Mouse (Mus musculus): ENCODE measurements around the gene Nlrp1a. TPM values are rescaled to one million over a fixed set of nuclear protein-coding genes. Genes with fewer than 3 reads are reported as not detected.

Nlrp1a gene
- total and polyA plus RNA-seq, 3 experiments: 0.05 TPM; not detected in 2

- TF ChIP-seq TAL1 (conservative IDR thresholded peaks at IDR 0.05; ENCODE audit: low read depth, low read length) (no peak), GATA2 (IDR thresholded peaks at IDR 0.05; ENCODE audit: borderline replicate concordance, low read depth, low read length) (no peak), POLR2AphosphoS5 (IDR thresholded peaks at IDR 0.05; ENCODE audit: insufficient replicate concordance, low read depth, low read length) (no peak), CTCF (IDR thresholded peaks at IDR 0.05; ENCODE audit: low read depth, low read length) (no peak), GATA1 (IDR thresholded peaks at IDR 0.05; ENCODE audit: borderline replicate concordance, low read length) (no peak)
- no peak for DNase-seq (ENCODE audit: low spot score)
- Histone ChIP-seq H3K4me1 (ENCODE audit: insufficient read depth, low read depth, low read length) (no peaks in the 10 kb centered on the region), H3K27me3 (ENCODE audit: insufficient read depth, low read length) (no peaks in the 10 kb centered on the region), H3K36me3 (replicated peaks) (no peaks in the 10 kb centered on the region), H3K9me3 (replicated peaks) (no peaks in the 10 kb centered on the region), H3K4me3 (ENCODE audit: low read depth, low read length) (no peak overlapping the region)
- ATAC-seq (ENCODE audit: extremely low read depth, insufficient number of reproducible peaks, low FRiP score, poor library complexity, severe bottlenecking): no peak
Observed at GRCm38 (mm10) chr11:71107128-71107527, 37.4 kb downstream of the Nlrp1a start.

DNA sequence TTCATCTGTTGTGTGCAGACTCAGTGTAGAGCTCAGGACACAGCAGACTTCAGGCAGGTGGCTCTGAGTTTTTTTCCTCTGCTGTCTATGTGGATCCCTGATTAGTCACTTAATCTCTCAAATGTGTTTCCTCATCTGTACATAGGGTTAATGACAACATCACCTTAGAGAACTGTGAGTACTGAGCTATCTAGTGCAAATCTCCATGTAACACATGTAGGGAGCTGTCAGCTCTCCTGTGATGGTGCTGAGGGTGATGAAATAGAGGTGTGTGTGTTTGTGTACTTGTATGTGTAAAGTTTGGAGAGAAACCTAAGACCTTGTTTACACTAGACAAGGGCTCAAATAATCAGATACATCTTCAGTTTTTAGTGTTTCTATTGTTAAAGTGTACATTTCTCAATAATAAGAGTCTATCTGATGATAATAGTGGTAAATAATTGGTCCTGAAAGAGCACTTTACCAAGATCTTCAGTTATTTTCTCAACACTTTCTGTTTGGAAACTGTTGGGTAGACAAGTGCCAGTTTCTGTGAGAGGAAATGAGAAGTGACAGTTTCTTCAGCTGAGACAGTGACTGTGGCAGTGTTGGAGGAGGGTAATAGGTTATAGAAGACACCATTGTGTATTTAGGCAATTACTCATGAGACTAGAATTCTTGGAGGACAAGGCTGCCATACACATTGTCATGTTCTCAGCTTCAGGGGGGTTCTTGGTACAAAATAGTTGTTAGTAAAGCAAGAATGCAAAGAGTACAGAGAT, 38.1 kb downstream of the Nlrp1a start:
- no peak for TF ChIP-seq TAL1 (conservative IDR thresholded peaks at IDR 0.05; ENCODE audit: low read depth, low read length)
- no peak for TF ChIP-seq GATA1 (IDR thresholded peaks at IDR 0.05; ENCODE audit: borderline replicate concordance, low read length)
- TF ChIP-seq POLR2AphosphoS5 (IDR thresholded peaks at IDR 0.05; ENCODE audit: insufficient replicate concordance, low read depth, low read length): no peak
- TF ChIP-seq CTCF (IDR thresholded peaks at IDR 0.05; ENCODE audit: low read depth, low read length): no peak
- no peak for TF ChIP-seq GATA2 (IDR thresholded peaks at IDR 0.05; ENCODE audit: borderline replicate concordance, low read depth, low read length)
- Histone ChIP-seq H3K4me3 (ENCODE audit: low read depth, low read length) (no peak overlapping the region), H3K36me3 (replicated peaks) (no peaks in the 10 kb centered on the region), H3K4me1 (ENCODE audit: insufficient read depth, low read depth, low read length) (no peaks in the 10 kb centered on the region), H3K9me3 (replicated peaks) (no peaks in the 10 kb centered on the region), H3K27me3 (ENCODE audit: insufficient read depth, low read length) (no peaks in the 10 kb centered on the region)
- DNase-seq (ENCODE audit: low spot score): no peak
- no peak for ATAC-seq (ENCODE audit: extremely low read depth, insufficient number of reproducible peaks, low FRiP score, poor library complexity, severe bottlenecking)

DNA sequence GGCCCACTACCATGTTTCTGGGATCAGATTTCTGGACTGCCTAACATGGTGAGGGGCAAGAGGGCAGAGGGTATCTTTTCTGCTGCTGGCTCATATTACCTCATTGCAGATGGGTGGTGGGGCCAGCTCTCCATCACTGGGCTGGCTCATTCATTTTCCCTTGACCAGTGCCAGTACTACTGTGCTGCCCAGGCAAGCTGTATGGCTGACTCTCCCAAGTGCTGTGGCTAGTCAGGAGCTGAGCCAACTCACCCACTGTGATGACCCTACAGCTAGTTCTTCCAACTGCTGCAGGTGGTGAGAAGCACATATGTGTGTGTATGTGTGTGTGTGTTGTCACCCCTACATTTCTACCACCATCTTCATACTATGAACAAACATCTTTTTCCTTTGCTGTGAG, 40.6 kb downstream of the Nlrp1a start:
- H3K4me1 ChIP-seq (ENCODE audit: insufficient read depth, low read depth, low read length): no peaks in the 10 kb centered on the region
- ATAC-seq (ENCODE audit: extremely low read depth, insufficient number of reproducible peaks, low FRiP score, poor library complexity, severe bottlenecking) (no peak), DNase-seq (ENCODE audit: low spot score) (no peak)
- H3K9me3 ChIP-seq (replicated peaks): no peaks in the 10 kb centered on the region
- H3K36me3 ChIP-seq (replicated peaks): no peaks in the 10 kb centered on the region
- TF ChIP-seq CTCF (IDR thresholded peaks at IDR 0.05; ENCODE audit: low read depth, low read length): no peak
- TF ChIP-seq GATA2 (IDR thresholded peaks at IDR 0.05; ENCODE audit: borderline replicate concordance, low read depth, low read length): no peak
- H3K4me3 ChIP-seq (ENCODE audit: low read depth, low read length): no peak overlapping the region
- no peaks in the 10 kb centered on the region for H3K27me3 ChIP-seq (ENCODE audit: insufficient read depth, low read length)

DNA sequence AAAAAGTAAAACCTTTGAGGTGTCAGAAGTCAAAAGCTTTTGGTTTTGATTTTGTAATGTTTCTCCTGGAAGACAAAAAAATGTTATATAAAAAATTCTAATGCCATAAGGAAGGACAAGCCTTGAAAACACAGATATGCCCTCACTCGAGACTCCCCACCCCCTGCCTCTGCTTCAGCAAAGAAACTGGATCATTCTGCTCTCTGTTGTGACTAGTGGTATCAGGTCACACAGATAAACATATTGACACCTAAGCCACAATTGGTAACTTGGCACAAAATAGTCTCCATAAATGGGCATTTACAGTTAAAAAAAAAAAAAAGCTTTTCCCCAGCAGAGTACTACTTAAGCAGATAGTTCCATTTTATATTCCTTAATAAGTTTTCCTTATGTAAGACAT, 68.2 kb downstream of the Nlrp1a start:
- Histone ChIP-seq H3K27me3 (ENCODE audit: insufficient read depth, low read length) (no peaks in the 10 kb centered on the region), H3K36me3 (replicated peaks) (no peaks in the 10 kb centered on the region), H3K4me3 (ENCODE audit: low read depth, low read length) (no peak overlapping the region), H3K9me3 (replicated peaks) (peaks cover 5% of the 10 kb centered on the region), H3K4me1 (ENCODE audit: insufficient read depth, low read depth, low read length) (no peaks in the 10 kb centered on the region)
- no peak for TF ChIP-seq TAL1 (conservative IDR thresholded peaks at IDR 0.05; ENCODE audit: low read depth, low read length)
- no peak for TF ChIP-seq GATA2 (IDR thresholded peaks at IDR 0.05; ENCODE audit: borderline replicate concordance, low read depth, low read length)
- no peak for TF ChIP-seq POLR2AphosphoS5 (IDR thresholded peaks at IDR 0.05; ENCODE audit: insufficient replicate concordance, low read depth, low read length)
- TF ChIP-seq CTCF (IDR thresholded peaks at IDR 0.05; ENCODE audit: low read depth, low read length): no peak
- TF ChIP-seq GATA1 (IDR thresholded peaks at IDR 0.05; ENCODE audit: borderline replicate concordance, low read length): no peak
- ATAC-seq (ENCODE audit: extremely low read depth, insufficient number of reproducible peaks, low FRiP score, poor library complexity, severe bottlenecking) (no peak), DNase-seq (ENCODE audit: low spot score) (no peak)

DNA sequence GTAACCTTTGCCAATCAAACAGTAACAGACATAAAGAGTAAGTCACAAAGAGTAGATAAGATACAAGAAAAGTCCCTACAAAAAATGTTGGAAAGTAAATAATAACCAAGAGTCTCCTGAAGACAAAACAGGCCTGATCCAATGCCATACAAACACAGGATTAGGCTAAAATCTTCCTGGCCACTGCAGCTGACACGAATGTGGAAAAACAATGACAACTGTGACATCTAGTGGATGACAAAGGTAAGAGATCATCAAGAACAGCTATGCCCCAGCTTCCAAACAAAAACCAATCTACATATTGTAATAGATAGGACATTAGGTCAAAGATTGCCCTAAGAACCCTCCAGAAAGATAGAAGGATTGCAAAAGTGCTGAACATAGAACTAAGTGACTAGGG, 92.0 kb downstream of the Nlrp1a start:
- Histone ChIP-seq H3K9me3 (replicated peaks) (no peaks in the 10 kb centered on the region), H3K4me3 (ENCODE audit: low read depth, low read length) (no peak overlapping the region), H3K27me3 (ENCODE audit: insufficient read depth, low read length) (no peaks in the 10 kb centered on the region), H3K36me3 (replicated peaks) (no peaks in the 10 kb centered on the region), H3K4me1 (ENCODE audit: insufficient read depth, low read depth, low read length) (no peaks in the 10 kb centered on the region)
- ATAC-seq (ENCODE audit: extremely low read depth, insufficient number of reproducible peaks, low FRiP score, poor library complexity, severe bottlenecking): no peak; the same call in 1 of the 2 replicates
- DNase-seq (ENCODE audit: low spot score): no peak
- no peak for TF ChIP-seq TAL1 (conservative IDR thresholded peaks at IDR 0.05; ENCODE audit: low read depth, low read length)
- no peak for TF ChIP-seq POLR2AphosphoS5 (IDR thresholded peaks at IDR 0.05; ENCODE audit: insufficient replicate concordance, low read depth, low read length)
- no peak for TF ChIP-seq GATA1 (IDR thresholded peaks at IDR 0.05; ENCODE audit: borderline replicate concordance, low read length)
- TF ChIP-seq GATA2 (IDR thresholded peaks at IDR 0.05; ENCODE audit: borderline replicate concordance, low read depth, low read length): no peak
- TF ChIP-seq CTCF (IDR thresholded peaks at IDR 0.05; ENCODE audit: low read depth, low read length): no peak

Other genes starting within 250 kb of the Nlrp1a start
- 154 and 178 TPM in 2 replicates for gene Nup88, start 174.7 kb downstream of the Nlrp1a start, total RNA-seq (2014; fragmentation: Nextera tagmentation)
- gene Nup88, start 174.7 kb downstream of the Nlrp1a start, total RNA-seq (2017): 145 and 193 TPM in 2 replicates
- 81.1 and 103 TPM in 2 replicates for gene Nup88, start 174.7 kb downstream of the Nlrp1a start, polyA plus RNA-seq (2012)
- 30.9 and 45.8 TPM in 2 replicates for gene Rpain, start 174.5 kb downstream of the Nlrp1a start, total RNA-seq (2014; fragmentation: Nextera tagmentation)
- gene Rpain, start 174.5 kb downstream of the Nlrp1a start, total RNA-seq (2017): 73.4 and 94.2 TPM in 2 replicates
- 5.8 and 14.9 TPM in 2 replicates for gene Rpain, start 174.5 kb downstream of the Nlrp1a start, polyA plus RNA-seq (2012)
- gene C1qbp, start 161.7 kb downstream of the Nlrp1a start, total RNA-seq (2014; fragmentation: Nextera tagmentation): 271 and 277 TPM in 2 replicates
- gene C1qbp, start 161.7 kb downstream of the Nlrp1a start, total RNA-seq (2017): 67.7 and 75.2 TPM in 2 replicates
- gene C1qbp, start 161.7 kb downstream of the Nlrp1a start, polyA plus RNA-seq (2012): 753 and 1,114 TPM in 2 replicates
- gene Dhx33, start 140.3 kb downstream of the Nlrp1a start, total RNA-seq (2014; fragmentation: Nextera tagmentation): 24.3 and 28.4 TPM in 2 replicates
- 32.7 and 37.4 TPM in 2 replicates for gene Dhx33, start 140.3 kb downstream of the Nlrp1a start, total RNA-seq (2017)
- gene Dhx33, start 140.3 kb downstream of the Nlrp1a start, polyA plus RNA-seq (2012): 11.6 and 15.9 TPM in 2 replicates
- 47.7 and 50.2 TPM in 2 replicates for gene Mis12, start 125.1 kb downstream of the Nlrp1a start, total RNA-seq (2014; fragmentation: Nextera tagmentation)
- 37.8 and 52.7 TPM in 2 replicates for gene Mis12, start 125.1 kb downstream of the Nlrp1a start, total RNA-seq (2017)
- gene Mis12, start 125.1 kb downstream of the Nlrp1a start, polyA plus RNA-seq (2012): 3.9 and 4.9 TPM in 2 replicates
- gene Derl2, start 124.9 kb downstream of the Nlrp1a start, total RNA-seq (2014; fragmentation: Nextera tagmentation): 27.2 and 33.3 TPM in 2 replicates
- 40.6 and 42.1 TPM in 2 replicates for gene Derl2, start 124.9 kb downstream of the Nlrp1a start, total RNA-seq (2017)
- gene Derl2, start 124.9 kb downstream of the Nlrp1a start, polyA plus RNA-seq (2012): 14.1 and 18.5 TPM in 2 replicates
- gene 6330403K07Rik, start 111.2 kb downstream of the Nlrp1a start, total RNA-seq (2014; fragmentation: Nextera tagmentation): not detected in 2 replicates
- gene 6330403K07Rik, start 111.2 kb downstream of the Nlrp1a start, total RNA-seq (2017): 0.16 TPM in 1 of 2 replicates, not detected in the other
- gene 6330403K07Rik, start 111.2 kb downstream of the Nlrp1a start, polyA plus RNA-seq (2012): not detected in 2 replicates
- gene Nlrp1b, start 86.0 kb upstream of the Nlrp1a start, total RNA-seq (2014; fragmentation: Nextera tagmentation): not detected in 2 replicates
- 0.05 TPM in 1 of 2 replicates, not detected in the other for gene Nlrp1b, start 86.0 kb upstream of the Nlrp1a start, total RNA-seq (2017)
- not detected in 2 replicates for gene Nlrp1b, start 86.0 kb upstream of the Nlrp1a start, polyA plus RNA-seq (2012)